Mouse (Mus musculus): ENCODE data around the gene Garem2. TPM values are rescaled to one million over a fixed set of nuclear protein-coding genes. Genes with fewer than 3 reads are reported as not detected.

The Garem2 gene
- under 1 TPM; 0.18 to 0.28 TPM for polyA plus RNA-seq (2012; fragmentation: generic; extraction: Trizol)

DNA sequence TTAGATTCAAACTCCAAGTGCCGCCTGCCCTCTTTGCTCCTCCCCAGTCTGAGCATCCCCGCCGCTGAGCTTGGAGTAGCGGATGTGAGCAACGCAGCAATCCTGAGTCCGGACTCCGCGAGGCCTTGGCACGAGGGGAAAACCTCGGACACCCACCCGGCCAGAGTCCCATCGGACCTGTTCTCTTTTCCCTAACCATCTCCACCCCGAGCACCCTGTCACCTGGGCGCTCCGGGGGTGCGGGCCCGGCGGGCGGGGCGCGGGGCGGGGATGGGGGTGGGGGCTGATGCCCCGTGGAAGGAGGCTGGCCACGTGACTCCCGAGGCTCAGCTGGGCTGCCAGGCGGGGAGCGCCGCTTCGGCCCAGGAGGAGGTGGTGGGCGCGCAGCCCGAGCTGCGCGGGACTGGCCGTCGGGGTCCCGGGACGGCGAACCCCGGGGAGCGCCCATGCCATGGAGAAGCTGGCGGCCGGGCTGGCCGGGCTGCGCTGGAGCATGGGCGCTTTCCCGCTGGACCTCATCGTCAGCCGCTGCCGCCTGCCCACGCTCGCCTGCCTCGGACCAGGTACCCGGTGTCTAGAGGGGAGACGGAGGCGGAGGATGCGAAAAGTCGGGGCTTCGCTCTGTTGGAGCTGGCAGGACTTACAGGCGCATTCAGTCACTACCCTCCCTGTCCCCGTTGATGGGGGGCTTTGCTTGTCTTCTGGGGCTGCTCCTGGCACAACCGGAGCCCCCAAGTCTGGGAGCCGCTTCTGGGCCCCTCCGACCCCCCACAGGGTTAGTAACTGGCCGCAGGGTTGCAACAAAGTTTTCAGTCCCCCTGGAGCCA lies at the start of gene Garem2:
Gene Garem2 (plus strand): TSS at position 321 of the 827 bp plus-strand sequence.

DNA sequence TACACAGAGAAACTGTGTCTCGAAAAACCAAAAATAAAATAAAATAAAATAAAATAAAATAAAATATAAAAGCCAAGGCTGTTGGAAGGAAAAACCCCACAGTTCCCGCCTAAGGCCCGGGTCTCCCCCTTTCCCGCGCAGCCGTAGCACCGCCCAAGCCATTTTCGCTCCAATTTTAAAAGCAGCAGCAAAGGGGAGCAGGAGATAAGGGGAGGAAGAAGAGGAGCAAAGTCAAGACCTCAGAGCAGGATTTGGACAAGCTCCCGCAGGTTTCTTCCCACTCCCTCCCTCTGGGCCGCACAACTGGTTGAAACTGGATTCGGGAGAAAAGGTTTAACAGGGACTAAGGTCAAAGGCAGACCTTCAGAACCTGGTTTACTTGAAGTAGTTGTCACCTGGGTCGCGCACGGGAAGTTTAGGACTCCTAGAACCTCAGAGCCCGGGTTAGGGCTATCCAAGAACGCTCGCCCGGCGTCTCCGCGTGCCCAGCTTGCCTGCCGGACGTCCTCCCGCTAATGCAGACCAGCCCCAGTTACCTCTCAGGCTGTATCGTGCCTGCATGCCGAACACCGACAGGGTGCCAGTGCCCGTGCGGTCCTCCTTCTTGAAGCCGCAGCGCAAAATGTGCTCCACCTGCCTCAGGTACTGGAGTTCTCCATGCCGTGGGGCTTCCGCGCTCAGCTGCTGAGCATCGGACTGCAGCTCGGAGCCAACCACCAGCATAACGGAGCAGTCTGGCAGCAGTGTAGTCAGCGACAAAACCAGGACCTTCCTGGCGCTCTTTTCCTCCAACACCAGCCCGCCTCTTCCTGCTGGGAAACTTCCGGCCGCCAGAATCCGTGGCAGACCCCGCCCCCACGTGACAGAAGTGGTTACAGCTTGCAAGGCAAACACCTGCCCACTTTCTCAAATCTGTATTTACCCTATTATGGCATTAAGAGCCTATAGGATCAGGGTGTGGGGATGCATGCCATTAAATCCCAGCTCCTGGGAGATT lies 31.8 kb upstream of the Garem2 start, which contains the start of gene Tyms:
Gene Tyms (minus strand): TSS at position 793 of the 997 bp plus-strand sequence.

DNA sequence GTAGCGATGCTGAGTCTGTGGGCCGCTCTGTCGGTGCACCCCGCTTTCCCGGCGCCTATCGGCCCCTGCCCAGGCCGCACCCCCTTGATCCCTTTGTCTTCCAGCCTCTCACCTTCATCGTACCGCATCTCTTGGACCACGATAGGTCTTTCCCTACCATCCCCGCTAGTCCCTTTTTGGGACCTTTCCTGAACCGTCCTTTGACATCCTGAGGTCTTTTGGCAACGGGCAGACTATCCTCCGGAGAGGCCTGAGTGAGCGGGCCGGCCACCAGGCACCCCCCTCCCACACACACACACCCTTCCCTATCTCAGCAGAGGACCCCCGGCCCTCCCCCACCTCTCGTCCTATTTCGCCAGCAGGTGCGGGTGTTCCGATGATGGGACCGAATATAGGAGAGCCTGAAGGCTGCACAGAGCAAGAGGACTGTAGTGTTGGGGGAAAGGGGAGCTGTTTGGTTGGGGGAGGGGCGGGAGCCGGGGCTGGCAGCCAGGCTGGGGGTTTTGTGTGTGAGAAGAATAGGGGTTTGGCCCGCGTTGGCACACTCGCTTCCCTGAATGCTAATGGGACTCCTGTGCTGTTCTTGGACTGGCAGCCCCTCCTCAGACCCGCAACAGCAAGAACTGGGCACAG lies 823 bp downstream of the Garem2 start, which contains the start of gene 3110082J24Rik:
Gene 3110082J24Rik (minus strand): TSS at position 419 of the 633 bp plus-strand sequence.

DNA sequence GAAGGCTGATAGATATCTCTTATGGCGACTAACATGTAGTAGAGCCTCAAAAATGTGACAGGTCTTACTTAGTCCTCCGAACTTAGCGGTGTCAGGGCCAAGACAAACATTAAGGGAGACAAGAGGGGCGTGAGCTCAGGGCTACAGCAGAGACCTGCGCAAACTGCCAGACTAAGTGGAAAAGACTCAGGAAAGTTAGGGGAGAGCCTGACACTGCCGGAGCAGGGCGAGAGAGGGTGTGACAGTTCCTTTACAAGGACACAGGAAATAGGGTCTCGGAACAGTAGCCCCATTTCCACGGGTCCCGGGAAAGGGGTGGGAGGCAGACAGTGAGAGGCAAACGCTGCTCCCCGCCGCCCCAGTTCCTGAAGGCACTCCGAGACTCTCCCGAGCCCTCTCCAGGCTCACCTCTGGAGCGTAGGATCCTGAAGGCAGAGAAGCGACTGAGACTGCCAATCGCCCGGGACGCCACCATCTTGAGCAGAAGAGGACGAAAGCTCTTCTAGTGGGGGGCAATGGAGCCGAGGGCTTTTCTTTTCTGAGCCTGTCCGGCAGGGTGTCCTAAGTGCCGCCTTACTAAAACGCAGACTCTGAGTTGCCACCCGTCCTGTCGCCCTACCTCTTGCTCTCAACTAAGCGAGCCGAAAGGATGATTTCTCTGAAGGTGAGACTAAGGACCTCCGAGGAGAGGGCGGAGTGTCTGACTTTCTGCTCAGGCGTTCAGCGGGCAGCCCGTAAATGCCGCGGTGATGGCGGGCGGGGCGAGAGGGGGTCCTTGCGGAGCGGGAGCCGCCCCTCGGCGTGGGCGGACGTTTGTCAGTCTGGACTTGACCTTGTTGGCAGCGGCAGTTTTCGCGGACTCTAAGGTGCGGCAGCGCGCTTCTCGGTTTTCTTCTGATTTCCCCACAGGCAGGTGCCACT lies 49.8 kb downstream of the Garem2 start, which contains the start of the genes Hadha and Hadhb:
Gene Hadha (minus strand): TSS at position 689 of the 921 bp plus-strand sequence.
Gene Hadhb (plus strand): TSS at position 775 of the 921 bp plus-strand sequence.

Other genes starting within 250 kb of the Garem2 start
- under 1 TPM in 1 of 2 experiments, not detected in 1; 0.02 TPM for gene Il6, start 92.0 kb upstream of the Garem2 start, polyA plus RNA-seq (2012; fragmentation: generic; extraction: Trizol)
- 10 to 100 TPM; 57.6 to 59.0 TPM for gene Tyms, start 31.5 kb upstream of the Garem2 start, polyA plus RNA-seq (2012; fragmentation: generic; extraction: Trizol)
- under 1 TPM; 0.11 to 0.14 TPM for gene 3110082J24Rik, start 925 bp downstream of the Garem2 start, polyA plus RNA-seq (2012; fragmentation: generic; extraction: Trizol)
- 100 to 1,000 TPM in 1 of 2 experiments, 10 to 100 TPM in 1; 44.5 to 150 TPM for gene Hadha, start 50.0 kb downstream of the Garem2 start, polyA plus RNA-seq (2012; fragmentation: generic; extraction: Trizol)
- 10 to 100 TPM; 13.6 to 45.2 TPM for gene Hadhb, start 50.1 kb downstream of the Garem2 start, polyA plus RNA-seq (2012; fragmentation: generic; extraction: Trizol)
- gene Adgrf3, start 100.6 kb downstream of the Garem2 start, polyA plus RNA-seq (2012; fragmentation: generic; extraction: Trizol): under 1 TPM in 1 of 2 experiments, not detected in 1; 0.08 TPM
- gene Selenoi, start 127.4 kb downstream of the Garem2 start, polyA plus RNA-seq (2012; fragmentation: generic; extraction: Trizol): 1 to 10 TPM; 2.1 to 5.2 TPM
- gene Drc1, start 176.2 kb downstream of the Garem2 start, polyA plus RNA-seq (2012; fragmentation: generic; extraction: Trizol): under 1 TPM; 0.02 to 0.04 TPM

Measured in C3H10T1/2 (cell line).